Mouse (Mus musculus): ENCODE data around the gene Spag9. TPM values are rescaled to one million over a fixed set of nuclear protein-coding genes. Genes with fewer than 3 reads are reported as not detected.
A peak's percentile ranks its signal among the peaks of the same experiment; 100 is the strongest.

The Spag9 gene
- polyA plus RNA-seq (2015; fragmentation: Nextera tagmentation; extraction: Ambion mirVana) = 46.3 and 56.7 TPM in 2 replicates

- Histone ChIP-seq H3K9ac (peak within 1 kb of the TSS; percentile 91), H3K36me3 (no peaks in the 10 kb centered on the region), H3K27me3 (no peaks in the 10 kb centered on the region), H3K27ac (peak within 1 kb of the TSS; percentile 98), H3K4me2 (peak within 1 kb of the TSS; percentile 82), H3K4me1 (peaks cover 24% of the 10 kb centered on the region), H3K9me3 (no peaks in the 10 kb centered on the region), H3K4me3 (peak within 1 kb of the TSS; percentile 87)
- under 1% methylated on average over 62 of the region's 70 CpGs for WGBS
- ATAC-seq (ENCODE audit: insufficient number of reproducible peaks, insufficient read depth, low FRiP score, low TSS enrichment, low read depth) = peak; percentile 89
Measured at GRCm38 (mm10) chr11:93995720-93996305, at the start of gene Spag9. Spag9 (plus strand) TSS chr11:93996091.

GRCm38 (mm10) chr11:93948887-93949567, 46.9 kb upstream of the Spag9 start:
- Histone ChIP-seq H3K27ac (no peak overlapping the region), H3K9me3 (no peaks in the 10 kb centered on the region), H3K4me2 (no peak overlapping the region), H3K4me1 (peaks cover 19% of the 10 kb centered on the region), H3K36me3 (peaks cover 60% of the 10 kb centered on the region), H3K9ac (no peak overlapping the region), H3K4me3 (no peak overlapping the region), H3K27me3 (no peaks in the 10 kb centered on the region)
- ATAC-seq (ENCODE audit: insufficient number of reproducible peaks, insufficient read depth, low FRiP score, low TSS enrichment, low read depth) = no peak
- WGBS = 85% methylated on average over 9 of the region's 9 CpGs

- no peak overlapping the region for H3K4me2 ChIP-seq
- no peak overlapping the region for H3K4me3 ChIP-seq
- no peak for ATAC-seq (ENCODE audit: insufficient number of reproducible peaks, insufficient read depth, low FRiP score, low TSS enrichment, low read depth)
- no peaks in the 10 kb centered on the region for H3K27me3 ChIP-seq
- no peak overlapping the region for H3K9ac ChIP-seq
- H3K9me3 ChIP-seq = no peaks in the 10 kb centered on the region
- peaks cover 27% of the 10 kb centered on the region for H3K4me1 ChIP-seq
- H3K36me3 ChIP-seq = peaks cover 63% of the 10 kb centered on the region
- 95% methylated on average over 1 of the region's 1 CpGs for WGBS
- H3K27ac ChIP-seq = no peak overlapping the region
Measured at GRCm38 (mm10) chr11:93950045-93950444, 45.8 kb upstream of the Spag9 start.

- H3K9ac ChIP-seq = peak overlapping the region; percentile 36; the same call in 1 of the 2 replicates
- WGBS = 51% methylated on average over 5 of the region's 5 CpGs
Measured at GRCm38 (mm10) chr11:93952376-93952775, 43.5 kb upstream of the Spag9 start.

GRCm38 (mm10) chr11:93954738-93955255, 41.1 kb upstream of the Spag9 start:
- no peaks in the 10 kb centered on the region for H3K27me3 ChIP-seq
- no peaks in the 10 kb centered on the region for H3K9me3 ChIP-seq
- peak overlapping the region; percentile 76 for H3K4me3 ChIP-seq
- H3K9ac ChIP-seq = peak overlapping the region; percentile 83
- H3K4me2 ChIP-seq = peak overlapping the region; percentile 92
- 41% methylated on average over 13 of the region's 13 CpGs for WGBS
- peaks cover 64% of the 10 kb centered on the region for H3K36me3 ChIP-seq
- H3K4me1 ChIP-seq = peaks cover 33% of the 10 kb centered on the region
- ATAC-seq (ENCODE audit: insufficient number of reproducible peaks, insufficient read depth, low FRiP score, low TSS enrichment, low read depth) = no peak
- H3K27ac ChIP-seq = peak overlapping the region; percentile 92

More at GRCm38 (mm10) chr11:93952376-93952775, 43.5 kb upstream of the Spag9 start:
- Histone ChIP-seq H3K27me3 (no peaks in the 10 kb centered on the region), H3K4me1 (peaks cover 33% of the 10 kb centered on the region), H3K27ac (no peak overlapping the region), H3K36me3 (peaks cover 59% of the 10 kb centered on the region), H3K4me2 (no peak overlapping the region), H3K4me3 (no peak overlapping the region), H3K9me3 (no peaks in the 10 kb centered on the region)
- no peak for ATAC-seq (ENCODE audit: insufficient number of reproducible peaks, insufficient read depth, low FRiP score, low TSS enrichment, low read depth)

- Histone ChIP-seq H3K27me3 (no peaks in the 10 kb centered on the region), H3K27ac (peak overlapping the region; percentile 92), H3K9ac (peak overlapping the region; percentile 83), H3K4me2 (peak overlapping the region; percentile 92), H3K4me1 (peaks cover 33% of the 10 kb centered on the region), H3K36me3 (peaks cover 64% of the 10 kb centered on the region), H3K4me3 (peak overlapping the region; percentile 76), H3K9me3 (no peaks in the 10 kb centered on the region)
- peak; percentile 96 for ATAC-seq (ENCODE audit: insufficient number of reproducible peaks, insufficient read depth, low FRiP score, low TSS enrichment, low read depth)
- WGBS = under 1% methylated on average over 67 of the region's 67 CpGs
Measured at GRCm38 (mm10) chr11:93955256-93956150, 40.4 kb upstream of the Spag9 start.

- Histone ChIP-seq H3K27me3 (no peaks in the 10 kb centered on the region), H3K27ac (peak within 1 kb of the TSS; percentile 92), H3K36me3 (peaks cover 64% of the 10 kb centered on the region), H3K4me2 (peak within 1 kb of the TSS; percentile 92), H3K4me3 (peak within 1 kb of the TSS; percentile 76), H3K9ac (peak within 1 kb of the TSS; percentile 83), H3K9me3 (no peaks in the 10 kb centered on the region), H3K4me1 (peaks cover 33% of the 10 kb centered on the region)
- 4% methylated on average over 6 of the region's 6 CpGs for WGBS
- ATAC-seq (ENCODE audit: insufficient number of reproducible peaks, insufficient read depth, low FRiP score, low TSS enrichment, low read depth) = no peak
Measured at GRCm38 (mm10) chr11:93956159-93956558, 39.7 kb upstream of the Spag9 start, which contains the start of gene Nme2. Nme2 (minus strand) TSS chr11:93956259.

GRCm38 (mm10) chr11:93957031-93957555, 38.8 kb upstream of the Spag9 start:
- H3K9me3 ChIP-seq = no peaks in the 10 kb centered on the region
- H3K27ac ChIP-seq = peak overlapping the region; percentile 8
- H3K4me2 ChIP-seq = no peak overlapping the region
- ATAC-seq (ENCODE audit: insufficient number of reproducible peaks, insufficient read depth, low FRiP score, low TSS enrichment, low read depth) = no peak
- no peak overlapping the region for H3K9ac ChIP-seq
- H3K27me3 ChIP-seq = no peaks in the 10 kb centered on the region
- peaks cover 33% of the 10 kb centered on the region for H3K4me1 ChIP-seq
- WGBS = 78% methylated on average over 2 of the region's 2 CpGs
- H3K4me3 ChIP-seq = no peak overlapping the region
- peaks cover 66% of the 10 kb centered on the region for H3K36me3 ChIP-seq

GRCm38 (mm10) chr11:93957746-93958145, 38.1 kb upstream of the Spag9 start:
- no peak overlapping the region for H3K4me3 ChIP-seq
- no peak for ATAC-seq (ENCODE audit: insufficient number of reproducible peaks, insufficient read depth, low FRiP score, low TSS enrichment, low read depth)
- H3K9me3 ChIP-seq = no peaks in the 10 kb centered on the region
- H3K9ac ChIP-seq = no peak overlapping the region
- no peaks in the 10 kb centered on the region for H3K27me3 ChIP-seq
- peaks cover 27% of the 10 kb centered on the region for H3K4me1 ChIP-seq
- H3K36me3 ChIP-seq = peaks cover 66% of the 10 kb centered on the region
- WGBS = 83% methylated on average over 4 of the region's 4 CpGs
- no peak overlapping the region for H3K4me2 ChIP-seq
- H3K27ac ChIP-seq = no peak overlapping the region

- H3K4me1 ChIP-seq = peaks cover 6% of the 10 kb centered on the region
- peaks cover 82% of the 10 kb centered on the region for H3K36me3 ChIP-seq
- no peak overlapping the region for H3K4me2 ChIP-seq
- no peaks in the 10 kb centered on the region for H3K27me3 ChIP-seq
- no peak overlapping the region for H3K9ac ChIP-seq
- no peak overlapping the region for H3K27ac ChIP-seq
- no peaks in the 10 kb centered on the region for H3K9me3 ChIP-seq
- no peak overlapping the region for H3K4me3 ChIP-seq
- 92% methylated on average over 6 of the region's 6 CpGs for WGBS
- ATAC-seq (ENCODE audit: insufficient number of reproducible peaks, insufficient read depth, low FRiP score, low TSS enrichment, low read depth) = no peak
Measured at GRCm38 (mm10) chr11:93961482-93961881, 34.4 kb upstream of the Spag9 start.

- peaks cover 76% of the 10 kb centered on the region for H3K36me3 ChIP-seq
Measured at GRCm38 (mm10) chr11:93963013-93963412, 32.9 kb upstream of the Spag9 start.

More at GRCm38 (mm10) chr11:93963013-93963412, 32.9 kb upstream of the Spag9 start:
- H3K9ac ChIP-seq = no peak overlapping the region
- 92% methylated on average over 4 of the region's 4 CpGs for WGBS
- H3K4me2 ChIP-seq = no peak overlapping the region
- no peak overlapping the region for H3K27ac ChIP-seq
- H3K9me3 ChIP-seq = no peaks in the 10 kb centered on the region
- no peak overlapping the region for H3K4me3 ChIP-seq
- ATAC-seq (ENCODE audit: insufficient number of reproducible peaks, insufficient read depth, low FRiP score, low TSS enrichment, low read depth) = no peak
- H3K4me1 ChIP-seq = peaks cover 9% of the 10 kb centered on the region
- H3K27me3 ChIP-seq = no peaks in the 10 kb centered on the region
